Mouse (Mus musculus): ENCODE data around the gene Mecom. TPM values are rescaled to one million over a fixed set of nuclear protein-coding genes. Genes with fewer than 3 reads are reported as not detected.

Gene Mecom
- total and polyA plus RNA-seq, 2 experiments from 2014 or later: 1.9 to 3.9 TPM

- no peak overlapping the region for H3K4me3 ChIP-seq (ENCODE audit: low read depth, low read length)
- H3K4me2 ChIP-seq (ENCODE audit: low read depth): no peak overlapping the region
- DNase-seq (no peak), ATAC-seq (no peak)
- H3K9ac ChIP-seq: no peak overlapping the region
- no peaks in the 10 kb centered on the region for H3K9me3 ChIP-seq (ENCODE audit: low read length)
- no peak for TF ChIP-seq CTCF (IDR thresholded peaks at IDR 0.05; ENCODE audit: low read depth)
- no peak overlapping the region for H3K27ac ChIP-seq (ENCODE audit: low read depth, low read length)
- H3K27me3 ChIP-seq (ENCODE audit: insufficient read depth, low read length): no peaks in the 10 kb centered on the region
- no peaks in the 10 kb centered on the region for H3K4me1 ChIP-seq (ENCODE audit: insufficient read depth)
- H3K36me3 ChIP-seq (ENCODE audit: insufficient read depth): no peaks in the 10 kb centered on the region
- WGBS: 79% methylated on average over 7 of the region's 7 CpGs
Measured at GRCm38 (mm10) chr3:30066519-30066918, 481.3 kb downstream of the Mecom start.

DNA sequence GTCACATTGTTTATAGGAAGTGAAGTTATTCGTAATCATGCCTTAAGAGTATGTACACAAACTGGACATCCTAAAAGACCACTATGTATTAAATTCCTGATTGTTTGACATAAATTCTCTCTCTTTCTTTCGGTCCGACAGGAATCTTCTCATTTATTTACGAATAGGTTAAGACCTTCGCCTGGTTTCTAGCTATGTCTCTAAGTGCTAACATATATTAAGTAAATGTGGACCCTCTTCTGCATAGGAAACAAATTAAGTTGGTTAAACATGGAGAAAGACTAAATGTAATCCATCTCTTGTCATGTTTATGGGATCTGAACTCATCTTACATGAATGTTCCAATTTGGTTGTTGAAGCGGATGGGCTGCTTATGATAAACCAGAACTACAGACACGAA is 487.8 kb downstream of the Mecom start:
- ATAC-seq (no peak), DNase-seq (no peak)
- Histone ChIP-seq H3K9me3 (ENCODE audit: low read length) (no peaks in the 10 kb centered on the region), H3K9ac (no peak overlapping the region), H3K4me2 (ENCODE audit: low read depth) (no peak overlapping the region), H3K27ac (ENCODE audit: low read depth, low read length) (no peak overlapping the region), H3K27me3 (ENCODE audit: insufficient read depth, low read length) (no peaks in the 10 kb centered on the region), H3K4me3 (ENCODE audit: low read depth, low read length) (no peak overlapping the region), H3K4me1 (ENCODE audit: insufficient read depth) (no peaks in the 10 kb centered on the region), H3K36me3 (ENCODE audit: insufficient read depth) (no peaks in the 10 kb centered on the region)
- no peak for TF ChIP-seq CTCF (IDR thresholded peaks at IDR 0.05; ENCODE audit: low read depth)
- WGBS: 95% methylated on average over 7 of the region's 7 CpGs

DNA sequence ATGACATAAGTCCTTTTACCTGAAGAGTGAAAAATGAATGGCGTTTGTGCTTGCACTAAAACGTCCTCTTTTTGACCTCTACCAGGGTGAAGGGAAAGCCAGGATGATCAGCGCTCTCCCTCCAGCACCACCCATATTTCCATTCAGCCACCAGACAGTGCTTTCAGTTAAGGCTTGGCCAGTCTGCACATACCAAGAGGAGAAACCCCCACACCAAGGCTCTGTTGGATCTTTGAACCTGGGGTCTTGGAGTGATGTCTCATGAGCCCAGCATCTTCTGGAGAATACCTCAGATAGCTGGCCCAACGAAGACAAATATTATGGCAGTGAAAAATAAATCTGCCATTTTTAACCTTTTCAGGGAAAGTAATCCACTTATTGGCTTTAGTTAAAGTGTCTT is 488.2 kb downstream of the Mecom start:
- Histone ChIP-seq H3K9me3 (ENCODE audit: low read length) (no peaks in the 10 kb centered on the region), H3K4me3 (ENCODE audit: low read depth, low read length) (no peak overlapping the region), H3K36me3 (ENCODE audit: insufficient read depth) (no peaks in the 10 kb centered on the region), H3K9ac (no peak overlapping the region), H3K27me3 (ENCODE audit: insufficient read depth, low read length) (no peaks in the 10 kb centered on the region), H3K27ac (ENCODE audit: low read depth, low read length) (no peak overlapping the region), H3K4me1 (ENCODE audit: insufficient read depth) (no peaks in the 10 kb centered on the region), H3K4me2 (ENCODE audit: low read depth) (no peak overlapping the region)
- WGBS: 89% methylated on average over 4 of the region's 4 CpGs
- no peak for TF ChIP-seq CTCF (IDR thresholded peaks at IDR 0.05; ENCODE audit: low read depth)
- no peak for DNase-seq
- ATAC-seq: no peak

DNA sequence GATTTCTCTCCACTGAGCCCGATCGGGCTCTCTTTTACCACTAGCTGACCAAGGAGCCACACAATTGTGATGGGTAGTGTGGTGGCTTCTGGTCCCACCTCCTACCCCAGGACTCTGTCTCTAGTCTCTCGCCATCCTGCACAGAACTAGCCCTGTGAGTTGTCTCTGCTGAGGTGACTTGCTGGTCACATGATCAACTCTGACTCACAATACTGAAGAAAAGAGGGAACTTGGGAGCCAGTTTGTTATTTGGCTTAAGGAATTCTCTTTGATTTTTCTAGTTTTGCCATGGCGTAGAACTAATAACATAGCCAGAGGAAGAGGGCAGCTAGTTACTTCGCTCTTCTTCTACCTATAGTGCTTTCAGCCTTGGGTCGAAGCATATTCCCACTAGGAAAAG is 496.5 kb downstream of the Mecom start:
- WGBS: 95% methylated on average over 6 of the region's 6 CpGs
- H3K4me1 ChIP-seq (ENCODE audit: insufficient read depth): no peaks in the 10 kb centered on the region

GRCm38 (mm10) chr3:30050795-30051194 is 497.0 kb downstream of the Mecom start:
- ATAC-seq (no peak), DNase-seq (no peak)
- Histone ChIP-seq H3K27ac (ENCODE audit: low read depth, low read length) (no peak overlapping the region), H3K36me3 (ENCODE audit: insufficient read depth) (no peaks in the 10 kb centered on the region), H3K9me3 (ENCODE audit: low read length) (no peaks in the 10 kb centered on the region), H3K4me2 (ENCODE audit: low read depth) (no peak overlapping the region), H3K4me3 (ENCODE audit: low read depth, low read length) (no peak overlapping the region), H3K27me3 (ENCODE audit: insufficient read depth, low read length) (no peaks in the 10 kb centered on the region), H3K4me1 (ENCODE audit: insufficient read depth) (no peaks in the 10 kb centered on the region), H3K9ac (no peak overlapping the region)
- 77% methylated on average over 5 of the region's 5 CpGs for WGBS
- no peak for TF ChIP-seq CTCF (IDR thresholded peaks at IDR 0.05; ENCODE audit: low read depth)

More for the DNA sequence above, 496.5 kb downstream of the Mecom start:
- Histone ChIP-seq H3K27ac (ENCODE audit: low read depth, low read length) (no peak overlapping the region), H3K27me3 (ENCODE audit: insufficient read depth, low read length) (no peaks in the 10 kb centered on the region), H3K9ac (no peak overlapping the region), H3K4me3 (ENCODE audit: low read depth, low read length) (no peak overlapping the region), H3K4me2 (ENCODE audit: low read depth) (no peak overlapping the region), H3K36me3 (ENCODE audit: insufficient read depth) (no peaks in the 10 kb centered on the region), H3K9me3 (ENCODE audit: low read length) (no peaks in the 10 kb centered on the region)
- TF ChIP-seq CTCF (IDR thresholded peaks at IDR 0.05; ENCODE audit: low read depth): no peak
- ATAC-seq (no peak), DNase-seq (no peak)

- Histone ChIP-seq H3K27me3 (ENCODE audit: insufficient read depth, low read length) (no peaks in the 10 kb centered on the region), H3K4me1 (ENCODE audit: insufficient read depth) (no peaks in the 10 kb centered on the region), H3K9ac (no peak overlapping the region), H3K36me3 (ENCODE audit: insufficient read depth) (no peaks in the 10 kb centered on the region), H3K9me3 (ENCODE audit: low read length) (no peaks in the 10 kb centered on the region), H3K27ac (ENCODE audit: low read depth, low read length) (no peak overlapping the region), H3K4me3 (ENCODE audit: low read depth, low read length) (no peak overlapping the region), H3K4me2 (ENCODE audit: low read depth) (no peak overlapping the region)
- ATAC-seq (no peak), DNase-seq (no peak)
- WGBS: 73% methylated on average over 5 of the region's 5 CpGs
- no peak for TF ChIP-seq CTCF (IDR thresholded peaks at IDR 0.05; ENCODE audit: low read depth)
Measured at GRCm38 (mm10) chr3:30048792-30049191, 499.0 kb downstream of the Mecom start.

GRCm38 (mm10) chr3:30048157-30048556 is 499.7 kb downstream of the Mecom start:
- TF ChIP-seq CTCF (IDR thresholded peaks at IDR 0.05; ENCODE audit: low read depth): no peak
- Histone ChIP-seq H3K36me3 (ENCODE audit: insufficient read depth) (no peaks in the 10 kb centered on the region), H3K27ac (ENCODE audit: low read depth, low read length) (no peak overlapping the region), H3K9me3 (ENCODE audit: low read length) (no peaks in the 10 kb centered on the region), H3K4me3 (ENCODE audit: low read depth, low read length) (no peak overlapping the region), H3K4me2 (ENCODE audit: low read depth) (no peak overlapping the region), H3K9ac (no peak overlapping the region), H3K27me3 (ENCODE audit: insufficient read depth, low read length) (no peaks in the 10 kb centered on the region), H3K4me1 (ENCODE audit: insufficient read depth) (no peaks in the 10 kb centered on the region)
- DNase-seq (no peak), ATAC-seq (no peak)
- 34% methylated on average over 4 of the region's 4 CpGs for WGBS

DNA sequence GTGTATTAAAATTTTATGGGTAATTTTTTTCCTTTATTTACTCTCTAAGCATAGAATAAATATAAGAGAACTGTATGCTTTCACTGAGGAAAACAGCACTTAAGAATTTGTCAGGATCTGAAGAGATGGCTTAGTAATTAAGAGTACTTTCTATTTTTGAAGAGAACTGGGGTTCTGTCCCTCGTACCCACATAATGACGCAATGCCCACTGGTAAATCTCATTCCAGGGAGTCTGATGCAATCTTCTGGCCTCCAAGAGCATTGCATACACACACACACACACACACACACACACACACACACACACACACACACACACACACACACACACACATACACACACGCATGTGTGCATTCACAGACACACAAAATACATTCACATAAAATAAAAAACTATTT is 504.3 kb downstream of the Mecom start:
- Histone ChIP-seq H3K9ac (no peak overlapping the region), H3K36me3 (ENCODE audit: insufficient read depth) (no peaks in the 10 kb centered on the region), H3K4me1 (ENCODE audit: insufficient read depth) (no peaks in the 10 kb centered on the region), H3K27me3 (ENCODE audit: insufficient read depth, low read length) (no peaks in the 10 kb centered on the region), H3K27ac (ENCODE audit: low read depth, low read length) (no peak overlapping the region), H3K4me3 (ENCODE audit: low read depth, low read length) (no peak overlapping the region), H3K9me3 (ENCODE audit: low read length) (no peaks in the 10 kb centered on the region), H3K4me2 (ENCODE audit: low read depth) (no peak overlapping the region)
- ATAC-seq (no peak), DNase-seq (no peak)
- TF ChIP-seq CTCF (IDR thresholded peaks at IDR 0.05; ENCODE audit: low read depth): no peak
- WGBS: 87% methylated on average over 3 of the region's 3 CpGs

All from forebrain, postnatal 0 days (tissue).